Mouse (Mus musculus) heart, postnatal 4 days (tissue): ENCODE results near the gene Mink1. TPM values are rescaled to one million over a fixed set of nuclear protein-coding genes. Genes with fewer than 3 reads are reported as not detected.
A peak's percentile ranks its signal among the peaks of the same experiment; 100 is the strongest.

Experiments
- DNase-seq: peaks from one replicate; pipeline ENCODE4 v3.0.0; 2021
- total RNA-seq, 2 experiments: library from RNA; stranded (reverse); gene quantifications; 2 replicates each; pipeline ENCODE4 v1.2.3; 2021

The Mink1 gene
- total RNA-seq, 2 experiments from 2014 or later, result 38.2 to 42.5 TPM

GRCm38 (mm10) chr11:70654198-70654922 lies 91.7 kb downstream of the Mink1 start, which contains the start of gene Pfn1:
Gene Pfn1, minus strand, starts transcription at chr11:70654644.
- DNase-seq, result peak; percentile 80

GRCm38 (mm10) chr11:70654923-70655570 lies 92.4 kb downstream of the Mink1 start:
- peak; percentile 87 for DNase-seq

DNA sequence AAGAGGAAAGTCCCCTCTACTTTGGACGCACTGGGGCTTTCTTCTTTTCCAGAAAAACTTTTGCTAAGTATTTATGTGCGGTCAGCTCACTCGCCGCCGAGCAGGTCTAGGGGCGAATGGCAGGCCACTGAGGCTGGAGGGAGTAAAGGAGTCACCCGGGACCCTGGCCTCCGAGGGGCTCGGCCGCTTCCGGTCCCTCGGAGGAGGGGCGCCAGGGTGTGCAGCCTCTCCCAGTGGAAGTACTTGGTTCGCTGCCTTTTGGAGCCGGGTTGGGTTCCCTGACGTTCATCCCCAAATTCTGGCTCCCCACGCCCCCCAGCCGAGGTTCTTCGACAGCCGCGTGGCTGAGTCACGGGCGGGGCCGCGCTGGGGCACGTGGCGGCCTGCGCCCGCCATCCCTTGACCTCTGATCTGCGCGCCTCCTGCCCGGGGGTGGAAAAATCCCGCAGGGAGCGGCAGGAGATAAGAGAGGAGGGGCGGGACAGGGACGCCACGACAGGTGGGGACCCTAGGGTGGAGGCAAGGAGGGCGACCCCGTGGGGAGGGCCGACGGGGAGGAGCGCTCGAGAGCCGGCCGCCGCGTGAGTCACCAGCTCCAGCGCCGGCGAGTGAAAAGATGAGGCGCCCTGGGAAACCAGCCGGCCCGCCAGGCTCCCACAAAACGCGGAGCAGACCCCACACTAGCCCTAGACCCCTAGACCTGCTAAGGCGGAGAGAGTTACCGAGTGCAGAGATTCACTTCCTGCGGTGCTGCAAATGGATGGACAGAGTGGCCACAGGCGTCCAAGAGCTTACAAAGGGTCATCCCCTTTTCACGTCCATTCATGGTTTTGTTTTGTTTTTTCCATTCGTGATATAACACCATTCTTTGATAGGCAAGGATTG lies 93.1 kb downstream of the Mink1 start:
- DNase-seq, result peak; percentile 78

GRCm38 (mm10) chr11:70656456-70656927 lies 93.8 kb downstream of the Mink1 start:
- peak; percentile 88 for DNase-seq

GRCm38 (mm10) chr11:70656964-70657363 lies 94.3 kb downstream of the Mink1 start, which contains the start of gene Eno3:
Gene Eno3, plus strand, starts transcription at chr11:70657202.
- peak; percentile 77 for DNase-seq

- DNase-seq, result no peak
Observed at GRCm38 (mm10) chr11:70657573-70657972, 94.9 kb downstream of the Mink1 start.

- no peak for DNase-seq
Observed at GRCm38 (mm10) chr11:70657991-70658390, 95.3 kb downstream of the Mink1 start.

DNA sequence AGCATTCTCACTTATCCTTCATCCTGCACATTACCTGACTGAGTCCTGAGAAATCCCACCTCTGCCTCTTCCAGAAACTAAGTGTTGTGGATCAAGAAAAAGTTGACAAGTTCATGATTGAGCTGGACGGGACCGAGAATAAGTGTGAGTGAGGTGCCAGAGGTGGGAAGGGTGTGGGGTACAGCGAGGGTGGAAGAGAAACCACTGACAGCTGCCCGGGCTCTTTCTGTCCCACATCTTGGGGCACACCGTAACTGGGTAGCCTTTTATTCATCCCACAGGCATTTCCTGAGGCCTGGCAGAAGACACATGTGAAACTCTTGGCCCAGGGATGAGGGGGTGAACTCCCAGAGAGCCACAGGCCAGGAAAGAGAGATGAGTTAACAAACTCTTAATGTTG lies 95.8 kb downstream of the Mink1 start:
- no peak for DNase-seq

- DNase-seq, result no peak
Observed at GRCm38 (mm10) chr11:70658942-70659341, 96.3 kb downstream of the Mink1 start.

DNA sequence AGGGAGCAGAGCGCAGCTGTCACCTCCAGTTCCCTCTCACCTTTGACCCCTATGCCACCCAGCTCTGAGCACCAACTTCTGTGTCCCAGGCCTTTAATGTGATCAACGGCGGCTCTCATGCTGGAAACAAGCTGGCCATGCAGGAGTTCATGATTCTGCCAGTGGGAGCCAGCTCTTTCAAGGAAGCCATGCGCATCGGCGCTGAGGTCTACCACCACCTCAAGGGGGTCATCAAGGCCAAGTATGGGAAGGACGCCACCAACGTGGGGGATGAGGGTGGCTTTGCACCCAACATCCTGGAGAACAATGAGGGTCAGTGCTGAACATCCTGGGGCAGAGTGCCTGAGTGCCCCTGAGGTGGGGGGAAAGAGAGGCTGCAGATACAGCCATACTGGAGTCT lies 97.9 kb downstream of the Mink1 start:
- DNase-seq, result no peak

DNA sequence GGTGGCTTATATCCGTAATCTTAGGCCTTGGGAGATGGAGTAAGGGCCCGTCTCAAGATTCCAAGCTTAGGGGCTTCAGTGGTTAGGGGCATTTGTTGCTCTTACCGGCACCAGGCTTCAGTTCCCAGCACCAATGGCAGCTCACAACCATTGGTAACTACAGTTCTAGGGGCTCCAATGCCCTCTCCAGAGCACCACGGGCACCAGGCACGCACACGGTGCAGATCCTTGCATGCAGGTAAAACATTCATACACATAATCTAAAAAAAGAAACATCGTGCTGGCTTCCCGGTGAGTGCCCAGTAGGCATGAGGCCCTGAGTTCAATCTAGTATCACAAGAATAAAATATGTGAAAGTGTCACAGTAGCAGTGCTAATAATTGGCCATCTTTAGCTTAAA lies 100.4 kb downstream of the Mink1 start:
- DNase-seq, result no peak

DNA sequence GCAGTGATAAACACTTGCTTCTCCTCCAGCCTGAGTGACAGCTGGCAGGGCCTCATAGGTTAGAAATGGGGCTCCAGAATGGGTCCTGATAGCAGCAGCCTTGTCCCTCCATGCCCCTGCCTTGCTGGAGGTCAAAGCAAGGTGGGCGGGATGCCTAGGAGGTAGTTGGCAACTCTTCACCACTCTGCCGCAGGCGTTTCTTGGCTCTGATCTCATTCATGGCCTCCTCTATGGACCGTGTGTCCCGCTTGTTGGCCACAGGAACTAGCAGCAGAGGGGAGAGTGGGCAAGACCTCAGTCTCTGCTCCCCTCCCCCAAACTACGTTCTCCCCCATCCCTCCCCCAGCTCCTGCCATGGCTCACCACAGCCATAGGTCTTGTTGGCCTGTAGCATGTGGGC lies 101.3 kb downstream of the Mink1 start:
- peak; percentile 66 for DNase-seq

Other genes with a start within 250 kb of the Mink1 start
- under 1 TPM in 1 of 2 experiments, not detected in 1; 0.20 TPM for gene Alox12e, start 240.3 kb upstream of the Mink1 start, total RNA-seq
- under 1 TPM; 0.19 to 0.52 TPM for gene Alox15, start 210.8 kb upstream of the Mink1 start, total RNA-seq
- gene Pelp1, start 152.8 kb upstream of the Mink1 start, total RNA-seq, result 10 to 100 TPM; 25.6 to 27.9 TPM
- 10 to 100 TPM; 12.0 to 12.7 TPM for gene Arrb2, start 130.2 kb upstream of the Mink1 start, total RNA-seq
- gene Med11, start 111.0 kb upstream of the Mink1 start, total RNA-seq, result 10 to 100 TPM; 12.3 to 13.2 TPM
- 1 to 10 TPM in 1 of 2 experiments, under 1 TPM in 1; 0.92 to 2.0 TPM for gene Zmynd15, start 103.4 kb upstream of the Mink1 start, total RNA-seq
- gene Cxcl16, start 102.9 kb upstream of the Mink1 start, total RNA-seq, result 1 to 10 TPM; 6.2 to 6.5 TPM
- gene Tm4sf5, start 57.6 kb upstream of the Mink1 start, total RNA-seq, result 1 to 10 TPM; 1.7 to 2.5 TPM
- under 1 TPM in 1 of 2 experiments, not detected in 1; 0.43 TPM for gene Vmo1, start 48.3 kb upstream of the Mink1 start, total RNA-seq
- gene Gltpd2, start 43.7 kb upstream of the Mink1 start, total RNA-seq, result not detected
- gene Psmb6, start 37.5 kb upstream of the Mink1 start, total RNA-seq, result 100 to 1,000 TPM; 296 TPM
- not detected for gene Gm40193, start 29.9 kb upstream of the Mink1 start, total RNA-seq
- gene Pld2, start 22.8 kb upstream of the Mink1 start, total RNA-seq, result 1 to 10 TPM; 8.3 to 9.3 TPM
- gene 4930544D05Rik, start 53.0 kb downstream of the Mink1 start, total RNA-seq, result not detected
- gene Chrne, start 56.3 kb downstream of the Mink1 start, total RNA-seq, result not detected
- under 1 TPM; 0.16 to 0.26 TPM for gene Gp1ba, start 76.2 kb downstream of the Mink1 start, total RNA-seq
- gene Rnf167, start 84.4 kb downstream of the Mink1 start, total RNA-seq, result 10 to 100 TPM; 42.1 to 42.8 TPM
- gene Slc25a11, start 84.6 kb downstream of the Mink1 start, total RNA-seq, result 100 to 1,000 TPM; 311 to 313 TPM
- gene Pfn1, start 91.8 kb downstream of the Mink1 start, total RNA-seq, result 100 to 1,000 TPM; 572 to 580 TPM
- gene Eno3, start 94.3 kb downstream of the Mink1 start, total RNA-seq, result 1,000 to 10,000 TPM; 1,339 to 1,391 TPM
- 10 to 100 TPM; 86.2 to 92.3 TPM for gene Spag7, start 106.5 kb downstream of the Mink1 start, total RNA-seq
- gene Camta2, start 125.2 kb downstream of the Mink1 start, total RNA-seq, result 10 to 100 TPM; 22.2 to 23.5 TPM
- gene Inca1, start 137.3 kb downstream of the Mink1 start, total RNA-seq, result 1 to 10 TPM; 1.7 to 2.2 TPM
- 100 to 1,000 TPM; 238 to 241 TPM for gene Kif1c, start 137.7 kb downstream of the Mink1 start, total RNA-seq
- 10 to 100 TPM; 11.8 to 12.1 TPM for gene Zfp3, start 201.3 kb downstream of the Mink1 start, total RNA-seq
- not detected for gene Scimp, start 249.7 kb downstream of the Mink1 start, total RNA-seq